Mouse (Mus musculus) CD8-positive naive resting alpha-beta T cell, adult 2 months (primary cell): ENCODE measurements around the gene Cul3.
A peak's percentile ranks its signal among the peaks of the same experiment; 100 is the strongest.
"Not testable (repeated sequence)": the region's sequence is repeated elsewhere in the genome, so short reads cannot be mapped to it uniquely, and the experiment has no call there.

Experiments
- DNase-seq, 2 experiments: peaks; one replicate each; pipeline ENCODE4 v3.0.0; 2022; ENCODE audit warnings: low read depth in 2 of 2, low spot score in 2 of 2

Cul3 gene

DNA sequence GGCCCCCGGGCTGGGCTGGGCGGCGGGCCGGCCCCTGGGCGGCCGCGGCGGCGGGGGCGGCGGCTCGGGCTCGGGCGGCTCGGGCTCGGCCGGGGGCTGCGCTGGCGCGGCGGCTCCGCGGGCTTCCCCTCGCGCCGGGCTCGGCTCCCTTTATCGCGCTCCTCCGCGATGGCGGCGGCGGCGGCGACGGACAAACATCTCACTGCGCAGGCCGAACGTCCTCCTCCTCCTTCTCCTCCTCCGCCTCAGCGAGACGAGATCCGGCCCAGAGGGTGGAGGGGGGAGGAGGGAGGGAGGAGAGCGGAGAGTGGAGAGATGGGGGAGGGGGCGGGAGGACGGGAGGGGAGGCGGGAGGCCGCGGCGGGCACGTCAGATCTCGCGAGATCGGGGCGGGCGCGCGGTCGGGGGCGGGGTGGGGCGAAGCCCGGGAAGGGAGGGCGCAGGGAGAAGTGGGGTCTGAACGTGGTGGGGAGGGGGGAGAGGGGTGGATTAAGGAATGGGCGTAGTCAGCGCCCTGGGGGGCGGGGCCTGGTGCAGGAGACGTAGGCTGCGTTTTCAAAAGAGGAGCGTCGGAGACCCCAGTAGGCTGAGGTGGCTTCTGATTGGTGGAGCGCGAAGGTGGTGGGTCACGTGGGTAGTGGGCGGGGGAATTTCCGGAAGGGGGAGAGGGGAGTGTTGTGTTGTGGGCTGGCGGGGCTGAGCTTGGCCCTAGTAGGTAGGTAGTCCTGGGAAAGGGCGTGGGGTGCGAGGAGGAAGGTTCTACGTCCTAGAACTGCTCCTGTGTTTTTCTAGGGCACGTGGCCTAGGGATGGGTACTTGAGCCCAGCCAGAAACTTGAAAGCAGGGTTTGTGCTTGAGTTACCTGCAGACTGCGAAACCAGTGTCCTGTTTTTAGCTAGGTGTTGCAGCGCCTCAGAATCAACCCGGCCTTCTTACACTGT, at the start of gene Cul3:
Cul3 (minus strand) TSS at position 45 of the 941 bp plus-strand sequence.
- peak; percentile 95 to 96 for DNase-seq

GRCm38 (mm10) chr1:80389518-80389917, 49.2 kb upstream of the Cul3 start:
- peak in 1 of 2 experiments; percentile 19 for DNase-seq

DNA sequence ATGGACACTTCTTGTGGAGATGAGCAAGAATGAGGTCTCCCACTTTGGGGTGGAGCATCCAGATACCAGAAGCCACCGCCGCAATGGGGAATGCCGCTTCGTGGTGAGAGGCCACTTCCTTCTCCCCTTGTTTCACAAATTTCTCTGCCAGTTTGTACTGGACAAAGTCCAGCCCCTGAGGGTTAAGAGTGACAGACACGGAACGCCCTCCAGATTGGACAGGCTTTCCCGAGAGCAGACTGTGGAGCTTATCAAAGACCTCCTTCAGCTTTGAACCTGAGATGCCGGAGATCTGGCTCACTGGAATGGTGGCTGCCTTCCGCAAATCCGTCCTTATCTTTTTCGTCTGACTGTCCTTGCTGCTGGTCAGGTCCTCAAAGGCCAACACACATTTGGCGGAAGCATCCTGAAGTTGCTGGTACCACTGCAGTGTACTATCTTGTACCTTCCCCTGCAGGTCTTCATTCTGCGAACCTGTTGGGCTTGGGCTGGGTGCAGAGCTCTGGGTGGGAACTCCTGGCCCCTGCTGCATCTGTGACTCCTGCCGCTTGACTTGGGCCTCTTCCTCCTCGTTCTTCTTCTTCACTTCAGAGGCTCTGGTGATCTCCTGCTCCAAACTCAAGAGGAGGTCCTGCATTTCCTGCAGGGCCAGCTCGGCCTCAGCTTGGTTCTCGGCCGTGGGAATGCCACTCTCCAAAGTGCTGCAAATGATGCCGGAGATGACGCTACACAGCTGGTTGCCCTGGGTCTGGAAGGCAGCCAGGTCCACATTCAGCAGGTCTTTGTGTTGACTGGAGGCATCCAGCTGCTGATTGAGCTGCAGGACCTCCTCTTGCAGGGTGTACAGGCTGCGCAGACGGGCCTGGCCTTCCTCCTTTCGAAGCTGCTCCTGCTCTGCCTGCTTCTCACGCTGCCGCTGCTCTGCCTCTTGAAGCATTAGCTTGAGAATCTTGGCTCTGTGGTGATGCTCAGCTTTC, 43.6 kb upstream of the Cul3 start:
- no peak for DNase-seq

- DNase-seq, result no peak
These were observed 42.6 kb upstream of the Cul3 start for GRCm38 (mm10) chr1:80382928-80383327.

- no peak for DNase-seq
These were observed 41.0 kb upstream of the Cul3 start for GRCm38 (mm10) chr1:80381302-80381701.

- DNase-seq, result no peak
These were observed 31.7 kb upstream of the Cul3 start for GRCm38 (mm10) chr1:80372010-80372409.

DNA sequence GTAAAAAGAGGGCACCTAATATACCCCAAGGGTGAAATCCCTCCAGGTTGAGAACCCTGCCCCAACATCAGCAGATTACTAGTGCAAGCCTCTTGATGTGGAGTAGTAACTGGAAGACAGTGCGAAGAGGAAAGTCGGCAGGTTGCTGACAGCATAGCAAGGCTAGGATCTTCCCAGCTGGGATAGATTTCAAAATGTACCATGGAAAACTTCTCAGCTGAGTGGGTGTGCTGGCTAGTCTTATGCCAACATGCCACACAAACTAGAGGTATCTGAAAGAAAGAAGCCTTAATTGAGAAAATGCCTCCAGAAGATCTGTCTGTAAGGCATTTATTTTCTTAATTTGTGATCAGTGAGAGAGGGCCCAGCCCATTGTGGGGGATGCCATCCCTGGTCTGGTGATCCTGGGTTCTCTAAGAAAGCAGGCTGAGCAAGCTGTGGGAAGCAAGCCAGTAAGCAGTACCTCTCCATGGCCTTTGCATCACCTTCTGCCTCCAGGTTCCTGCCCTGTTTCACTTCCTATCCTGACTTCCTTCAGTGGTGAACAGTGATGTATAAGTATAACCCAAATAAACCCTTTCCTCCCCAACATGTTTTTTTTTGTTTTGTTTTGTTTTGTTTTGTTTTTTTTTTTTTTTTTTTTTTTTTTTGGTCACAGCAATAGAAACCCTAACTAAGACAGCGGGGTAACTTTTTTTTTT, 31.1 kb upstream of the Cul3 start:
- no peak for DNase-seq

- DNase-seq, result no peak
These were observed 23.2 kb upstream of the Cul3 start for GRCm38 (mm10) chr1:80363486-80363885.

- no peak for DNase-seq
These were observed 22.7 kb upstream of the Cul3 start for GRCm38 (mm10) chr1:80362946-80363345.

GRCm38 (mm10) chr1:80362400-80362799, 22.1 kb upstream of the Cul3 start:
- DNase-seq, result no peak

DNA sequence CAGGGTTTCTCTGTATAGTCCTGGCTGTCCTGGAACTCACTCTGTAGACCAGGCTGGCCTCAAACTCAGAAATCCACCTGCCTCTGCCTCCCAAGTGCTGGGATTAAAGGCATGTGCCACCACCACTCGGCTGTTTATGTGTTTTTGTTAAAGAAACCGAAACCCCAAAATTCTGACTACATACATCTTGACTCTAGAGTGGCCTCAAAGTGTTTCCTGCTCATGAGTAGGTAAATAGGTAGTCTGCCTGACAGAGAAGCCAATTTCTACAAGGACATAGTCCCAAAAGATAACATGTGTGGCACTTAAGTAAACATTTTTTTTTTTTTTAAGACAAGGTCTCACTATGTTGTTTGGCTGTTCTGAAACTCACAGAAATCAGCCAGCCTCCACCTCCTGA, 21.5 kb upstream of the Cul3 start:
- not testable (repeated sequence) for DNase-seq

GRCm38 (mm10) chr1:80360038-80360608, 19.8 kb upstream of the Cul3 start:
- no peak for DNase-seq

- DNase-seq, result peak; percentile 50 to 63
These were observed 232 bp downstream of the Cul3 start for GRCm38 (mm10) chr1:80340061-80340435.

- peak; percentile 13 to 25 for DNase-seq
These were observed 757 bp downstream of the Cul3 start for GRCm38 (mm10) chr1:80339425-80340021.

DNA sequence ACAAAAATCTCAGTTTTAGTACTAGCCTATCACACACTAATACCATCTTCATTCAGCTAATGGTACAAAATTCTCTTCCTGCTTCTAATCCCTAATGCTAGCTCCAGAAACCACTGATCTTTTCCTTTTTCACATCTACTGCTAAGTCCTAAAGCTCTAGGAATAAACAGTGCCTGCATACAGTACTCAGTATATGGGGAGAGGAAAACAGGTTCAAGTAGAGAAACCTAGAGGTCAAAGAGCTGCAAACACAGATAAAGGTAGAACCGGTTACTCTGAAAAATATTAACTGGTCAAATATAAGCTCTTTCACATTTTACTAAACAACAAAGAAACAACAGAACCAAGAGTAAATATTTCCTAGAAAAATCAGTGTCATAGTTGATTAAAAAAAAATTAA, 1.9 kb downstream of the Cul3 start:
- DNase-seq, result no peak

- no peak for DNase-seq
These were observed 4.4 kb downstream of the Cul3 start for GRCm38 (mm10) chr1:80335726-80336368.

DNA sequence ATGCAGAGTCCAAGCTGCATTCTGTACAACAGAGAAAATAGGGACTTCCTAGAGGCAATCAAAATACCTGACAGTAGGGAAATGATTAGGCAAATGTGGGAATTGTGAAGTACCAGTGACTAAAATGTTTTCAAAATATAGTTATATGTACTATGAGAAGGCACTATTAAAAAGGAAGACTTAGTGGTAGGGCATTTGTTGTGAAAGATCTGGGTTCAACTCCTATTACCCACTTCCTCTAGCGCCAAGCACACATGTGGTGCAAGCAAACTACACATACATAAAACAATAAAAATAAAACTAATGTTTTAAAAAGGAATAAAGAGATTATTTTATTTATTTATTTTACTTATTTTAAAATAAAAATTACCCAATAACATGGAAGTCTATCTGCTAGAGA, 5.2 kb downstream of the Cul3 start:
- no peak for DNase-seq

- no peak for DNase-seq
These were observed 9.3 kb downstream of the Cul3 start for GRCm38 (mm10) chr1:80330970-80331369.

GRCm38 (mm10) chr1:80325761-80326160, 14.5 kb downstream of the Cul3 start:
- DNase-seq, result no peak

GRCm38 (mm10) chr1:80324370-80324769, 15.9 kb downstream of the Cul3 start:
- no peak for DNase-seq
